Mouse (Mus musculus) forebrain, embryonic 12.5 days (tissue): ENCODE data around the gene Ndufs5. TPM values are rescaled to one million over a fixed set of nuclear protein-coding genes. Genes with fewer than 3 reads are reported as not detected.
A peak's percentile ranks its signal among the peaks of the same experiment; 100 is the strongest.

Experiments
- ATAC-seq: fragments of 200-750 bp; cut with Nextera tagmentation; 2 replicates; pipeline ENCODE4 v1.8.0; 2017; ENCODE audit warnings: moderate TSS enrichment; ENCODE audit not compliant: low FRiP score
- H3K27ac ChIP-seq: fragments of 300-500 bp; sonication (generic); 2 replicates; pipeline ENCODE4 v1.5.1; 2016; ENCODE audit warnings: mild to moderate bottlenecking
- H3K27me3 ChIP-seq: fragments of 300-500 bp; sonication (generic); 2 replicates; pipeline ENCODE4 v1.6.1; 2016; ENCODE audit warnings: mild to moderate bottlenecking
- H3K36me3 ChIP-seq: fragments of 300-500 bp; sonication (generic); replicated peaks from 2 replicates; pipeline ENCODE4 v1.6.1; 2016; ENCODE audit warnings: mild to moderate bottlenecking
- H3K4me1 ChIP-seq: fragments of 300-500 bp; sonication (generic); 2 replicates; pipeline ENCODE4 v1.6.1; 2016
- H3K4me2 ChIP-seq: fragments of 300-500 bp; sonication (generic); 2 replicates; pipeline ENCODE4 v1.6.1; 2016; ENCODE audit warnings: mild to moderate bottlenecking, moderate library complexity
- H3K4me3 ChIP-seq: fragments of 300-500 bp; sonication (generic); replicated peaks from 2 replicates; pipeline ENCODE4 v1.5.1; 2016; ENCODE audit warnings: mild to moderate bottlenecking
- H3K9ac ChIP-seq: fragments of 300-500 bp; sonication (generic); 2 replicates; pipeline ENCODE4 v1.6.1; 2016; ENCODE audit warnings: mild to moderate bottlenecking
- H3K9me3 ChIP-seq: fragments of 300-500 bp; sonication (generic); 2 replicates; pipeline ENCODE4 v1.6.1; 2016
- WGBS: fragments of 180-500 bp; shearing (Covaris S2); methylation state at CpG from one replicate; pipeline ENCODE4 v1.1.7; 2016; 5-methylcytosine and 5-hydroxymethylcytosine counted together
- polyA plus RNA-seq: library from polyadenylated mRNA; unstranded; fragments of >200 nt; fragmentation: Nextera tagmentation; extraction: Ambion mirVana; gene quantifications from 2 replicates; pipeline ENCODE4 v1.2.1, GENCODE M21; 2016

The Ndufs5 gene
- polyA plus RNA-seq, 1 experiment from 2014 or later: 315 TPM

- no peaks in the 10 kb centered on the region for H3K27me3 ChIP-seq
- peak; percentile 9 for ATAC-seq
- under 1% methylated on average over 54 of the region's 58 CpGs for WGBS
- H3K9ac ChIP-seq: peak overlapping the region; percentile 100
- H3K4me2 ChIP-seq: peak overlapping the region; percentile 88
- peaks cover 61% of the 10 kb centered on the region for H3K4me1 ChIP-seq
- 0 out of 2 replicates have a peak, but pooled peaks cover 3% of the 10 kb centered on the region for H3K36me3 ChIP-seq
- H3K9me3 ChIP-seq: no peaks in the 10 kb centered on the region
- peak overlapping the region; percentile 97 for H3K4me3 ChIP-seq
- peak overlapping the region; percentile 99 for H3K27ac ChIP-seq
Observed at GRCm38 (mm10) chr4:123664951-123665661, 52.9 kb downstream of the Ndufs5 start.

GRCm38 (mm10) chr4:123664021-123664950 lies 53.7 kb downstream of the Ndufs5 start:
- H3K4me1 ChIP-seq: peaks cover 55% of the 10 kb centered on the region
- WGBS: under 1% methylated on average over 76 of the region's 125 CpGs
- peak overlapping the region; percentile 99 for H3K27ac ChIP-seq
- peak overlapping the region; percentile 88 for H3K4me2 ChIP-seq
- 0 out of 2 replicates have a peak, but pooled peaks cover 3% of the 10 kb centered on the region for H3K36me3 ChIP-seq
- H3K9me3 ChIP-seq: no peaks in the 10 kb centered on the region
- H3K4me3 ChIP-seq: peak overlapping the region; percentile 97
- ATAC-seq: peak; percentile 73
- peak overlapping the region; percentile 100 for H3K9ac ChIP-seq
- H3K27me3 ChIP-seq: no peaks in the 10 kb centered on the region

DNA sequence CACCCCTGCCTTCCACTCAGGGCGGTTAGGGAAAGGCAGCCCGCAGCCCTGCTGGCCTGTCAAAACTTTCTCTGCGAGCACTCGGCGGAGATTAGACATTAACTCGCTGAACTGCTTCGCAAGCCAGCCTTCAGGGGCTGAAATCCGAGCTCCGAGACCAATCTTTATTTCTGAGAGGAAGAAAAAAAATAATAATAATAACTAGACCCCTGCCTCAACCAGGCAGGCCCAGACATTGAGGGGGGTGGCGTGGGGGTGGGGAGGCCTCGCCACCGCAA lies 54.4 kb downstream of the Ndufs5 start:
- H3K4me3 ChIP-seq: peak overlapping the region; percentile 97

GRCm38 (mm10) chr4:123662914-123663687 lies 54.9 kb downstream of the Ndufs5 start:
- peak overlapping the region; percentile 99 for H3K27ac ChIP-seq
- H3K36me3 ChIP-seq: 0 out of 2 replicates have a peak, but pooled peaks cover 3% of the 10 kb centered on the region
- peaks cover 54% of the 10 kb centered on the region for H3K4me1 ChIP-seq
- H3K4me2 ChIP-seq: peak overlapping the region; percentile 88
- peak overlapping the region; percentile 97 for H3K4me3 ChIP-seq
- H3K27me3 ChIP-seq: no peaks in the 10 kb centered on the region
- no peaks in the 10 kb centered on the region for H3K9me3 ChIP-seq
- WGBS: 2% methylated on average over 15 of the region's 15 CpGs
- no peak for ATAC-seq
- peak overlapping the region; percentile 100 for H3K9ac ChIP-seq

More for the DNA sequence above, 54.4 kb downstream of the Ndufs5 start:
- Histone ChIP-seq H3K27ac (peak overlapping the region; percentile 99), H3K27me3 (no peaks in the 10 kb centered on the region), H3K9ac (peak overlapping the region; percentile 100), H3K4me1 (peaks cover 55% of the 10 kb centered on the region), H3K9me3 (no peaks in the 10 kb centered on the region), H3K4me2 (peak overlapping the region; percentile 88), H3K36me3 (0 out of 2 replicates have a peak, but pooled peaks cover 3% of the 10 kb centered on the region)
- no peak for ATAC-seq
- under 1% methylated on average over 12 of the region's 12 CpGs for WGBS

Other genes with a start within 250 kb of the Ndufs5 start
- gene Macf1, start 33.8 kb downstream of the Ndufs5 start, polyA plus RNA-seq: 75.6 and 77.9 TPM in 2 replicates
- 89.8 and 91.1 TPM in 2 replicates for gene Akirin1, start 32.1 kb upstream of the Ndufs5 start, polyA plus RNA-seq
- gene Rhbdl2, start 69.7 kb upstream of the Ndufs5 start, polyA plus RNA-seq: 0.88 and 1.0 TPM in 2 replicates
- gene 4933427I04Rik, start 141.5 kb upstream of the Ndufs5 start, polyA plus RNA-seq: 0.09 TPM in 1 of 2 replicates, not detected in the other
- 49.4 and 50.2 TPM in 2 replicates for gene Mycbp, start 186.6 kb upstream of the Ndufs5 start, polyA plus RNA-seq
- 53.6 and 56.6 TPM in 2 replicates for gene Rragc, start 199.2 kb upstream of the Ndufs5 start, polyA plus RNA-seq
- not detected in 2 replicates for gene 4930535I16Rik, start 199.8 kb upstream of the Ndufs5 start, polyA plus RNA-seq